Mouse (Mus musculus) kidney, embryonic 14.5 days (tissue): ENCODE data around the gene Lamb2. TPM values are rescaled to one million over a fixed set of nuclear protein-coding genes. Genes with fewer than 3 reads are reported as not detected.
A peak's percentile ranks its signal among the peaks of the same experiment; 100 is the strongest.

Source experiments
- ATAC-seq: fragments of 200-750 bp; cut with Nextera tagmentation; 2 replicates; pipeline ENCODE4 v1.8.0; 2017; ENCODE audit warnings: moderate number of reproducible peaks, mild to moderate bottlenecking, moderate TSS enrichment, moderate library complexity; ENCODE audit not compliant: low FRiP score, low TSS enrichment
- H3K27ac ChIP-seq: fragments of 300-500 bp; sonication (generic); 2 replicates; pipeline ENCODE4 v1.5.1; 2014; ENCODE audit warnings: low read depth, mild to moderate bottlenecking, low read length, moderate library complexity, mixed read lengths
- H3K27me3 ChIP-seq: fragments of 300-500 bp; sonication (generic); 2 replicates; pipeline ENCODE4 v1.6.1; 2014; ENCODE audit warnings: mild to moderate bottlenecking, low read length; ENCODE audit not compliant: control insufficient read depth, insufficient read depth
- H3K36me3 ChIP-seq: fragments of 300-500 bp; sonication (generic); 2 replicates; pipeline ENCODE4 v1.6.1; 2014; ENCODE audit warnings: low read length, mixed read lengths; ENCODE audit not compliant: control insufficient read depth, insufficient read depth
- H3K4me1 ChIP-seq: fragments of 300-500 bp; sonication (generic); 2 replicates; pipeline ENCODE4 v1.6.1; 2014; ENCODE audit warnings: low read length, mixed read lengths; ENCODE audit not compliant: control insufficient read depth, insufficient read depth
- H3K4me2 ChIP-seq: fragments of 300-500 bp; sonication (generic); replicated peaks from 2 replicates; pipeline ENCODE4 v1.6.1; 2014; ENCODE audit warnings: low read depth, mild to moderate bottlenecking, low read length
- H3K4me3 ChIP-seq: fragments of 300-500 bp; sonication (generic); 2 replicates; pipeline ENCODE4 v1.5.1; 2014; ENCODE audit warnings: mild to moderate bottlenecking, low read length
- H3K9ac ChIP-seq: fragments of 300-500 bp; sonication (generic); 2 replicates; pipeline ENCODE4 v1.6.1; 2014; ENCODE audit warnings: low read depth, mild to moderate bottlenecking, low read length, moderate library complexity
- H3K9me3 ChIP-seq: fragments of 300-500 bp; sonication (generic); 2 replicates; pipeline ENCODE4 v1.6.1; 2016; ENCODE audit warnings: low read length; ENCODE audit not compliant: control insufficient read depth
- WGBS: fragments of 180-500 bp; shearing (Covaris S2); extraction: QIAGEN DNeasy Blood & Tissue Kit; methylation state at CpG from one replicate; pipeline ENCODE4 v1.1.7; 2014; 5-methylcytosine and 5-hydroxymethylcytosine counted together
- polyA plus RNA-seq: library from polyadenylated mRNA; unstranded; fragments of >200 nt; fragmentation: Nextera tagmentation; extraction: Ambion mirVana; gene quantifications from 2 replicates; pipeline ENCODE4 v1.2.1, GENCODE M21; 2014

Gene Lamb2
- polyA plus RNA-seq, 1 experiment from 2014 or later: 31.9 TPM

GRCm38 (mm10) chr9:108469845-108470244 is 9.7 kb upstream of the Lamb2 start:
- Histone ChIP-seq H3K27ac (no peak overlapping the region), H3K9me3 (peaks cover 3% of the 10 kb centered on the region; the same call in 1 of the 2 replicates), H3K9ac (no peak overlapping the region), H3K4me1 (no peaks in the 10 kb centered on the region), H3K4me3 (no peak overlapping the region), H3K36me3 (peaks cover 17% of the 10 kb centered on the region), H3K4me2 (no peak overlapping the region), H3K27me3 (no peaks in the 10 kb centered on the region)
- 60% methylated on average over 4 of the region's 4 CpGs for WGBS
- no peak for ATAC-seq

DNA sequence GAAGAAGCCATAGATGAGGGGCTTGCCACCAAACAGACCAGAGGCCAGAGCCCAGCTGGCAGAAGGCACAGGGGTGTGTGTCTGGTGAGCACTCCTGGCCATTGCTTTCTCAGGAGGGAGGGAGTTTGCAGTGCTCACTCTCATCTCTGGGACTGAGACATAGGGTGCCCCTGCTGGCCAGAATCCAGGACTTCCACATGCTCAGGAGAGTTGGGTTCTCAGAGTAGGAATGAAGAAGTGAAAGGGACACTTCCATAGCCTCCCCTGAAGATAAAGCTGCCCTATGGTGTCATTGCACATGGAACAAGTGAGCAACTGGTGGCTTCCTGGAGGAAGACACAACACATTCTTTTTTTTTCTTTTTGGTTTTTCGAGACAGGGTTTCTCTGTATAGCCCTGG is 5.0 kb upstream of the Lamb2 start:
- Histone ChIP-seq H3K36me3 (no peaks in the 10 kb centered on the region), H3K9ac (no peak overlapping the region), H3K9me3 (no peaks in the 10 kb centered on the region), H3K4me2 (no peak overlapping the region), H3K4me1 (peaks cover 6% of the 10 kb centered on the region), H3K27ac (no peak overlapping the region), H3K4me3 (no peak overlapping the region), H3K27me3 (no peaks in the 10 kb centered on the region)
- no peak for ATAC-seq
- WGBS: 55% methylated on average over 1 of the region's 1 CpGs

- H3K36me3 ChIP-seq: peaks cover 25% of the 10 kb centered on the region
- peak; percentile 82 for ATAC-seq
- no peaks in the 10 kb centered on the region for H3K27me3 ChIP-seq
- peak overlapping the region; percentile 52; the same call in 1 of the 2 replicates for H3K9ac ChIP-seq
- 1% methylated on average over 20 of the region's 20 CpGs for WGBS
- peak overlapping the region; percentile 53 for H3K4me2 ChIP-seq
- no peaks in the 10 kb centered on the region for H3K9me3 ChIP-seq
- H3K4me1 ChIP-seq: peaks cover 17% of the 10 kb centered on the region
- peak overlapping the region; percentile 41 for H3K4me3 ChIP-seq
- peak overlapping the region; percentile 92 for H3K27ac ChIP-seq
Observed at GRCm38 (mm10) chr9:108478638-108479156, 839 bp upstream of the Lamb2 start.

DNA sequence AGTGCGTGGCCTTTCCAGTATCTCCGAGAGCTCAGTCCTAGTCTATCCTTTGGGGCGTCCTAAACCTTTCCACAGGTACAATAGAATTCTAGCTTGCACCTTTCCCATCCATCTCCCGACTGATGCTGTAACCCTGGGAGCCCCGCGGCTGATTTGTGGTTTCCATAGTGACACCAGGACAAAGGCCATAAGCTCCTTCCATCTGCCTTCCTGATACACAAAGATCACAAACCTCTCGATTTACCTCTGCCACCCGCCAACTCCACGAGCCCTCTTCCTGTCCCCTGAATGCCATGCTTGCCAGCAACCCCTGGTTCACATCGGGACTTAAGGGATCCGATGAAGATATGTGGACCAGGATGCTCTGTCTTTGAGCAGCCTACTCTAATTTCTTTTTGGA is 295 bp upstream of the Lamb2 start:
- H3K4me3 ChIP-seq: peak overlapping the region; percentile 41; the same call in 1 of the 2 replicates
- peaks cover 17% of the 10 kb centered on the region for H3K4me1 ChIP-seq
- 36% methylated on average over 11 of the region's 11 CpGs for WGBS
- H3K27ac ChIP-seq: peak overlapping the region; percentile 92
- no peak; the same call in 1 of the 2 replicates for ATAC-seq
- H3K36me3 ChIP-seq: peaks cover 30% of the 10 kb centered on the region
- H3K27me3 ChIP-seq: no peaks in the 10 kb centered on the region
- H3K9me3 ChIP-seq: no peaks in the 10 kb centered on the region
- H3K4me2 ChIP-seq: peak overlapping the region; percentile 53
- no peak overlapping the region for H3K9ac ChIP-seq

DNA sequence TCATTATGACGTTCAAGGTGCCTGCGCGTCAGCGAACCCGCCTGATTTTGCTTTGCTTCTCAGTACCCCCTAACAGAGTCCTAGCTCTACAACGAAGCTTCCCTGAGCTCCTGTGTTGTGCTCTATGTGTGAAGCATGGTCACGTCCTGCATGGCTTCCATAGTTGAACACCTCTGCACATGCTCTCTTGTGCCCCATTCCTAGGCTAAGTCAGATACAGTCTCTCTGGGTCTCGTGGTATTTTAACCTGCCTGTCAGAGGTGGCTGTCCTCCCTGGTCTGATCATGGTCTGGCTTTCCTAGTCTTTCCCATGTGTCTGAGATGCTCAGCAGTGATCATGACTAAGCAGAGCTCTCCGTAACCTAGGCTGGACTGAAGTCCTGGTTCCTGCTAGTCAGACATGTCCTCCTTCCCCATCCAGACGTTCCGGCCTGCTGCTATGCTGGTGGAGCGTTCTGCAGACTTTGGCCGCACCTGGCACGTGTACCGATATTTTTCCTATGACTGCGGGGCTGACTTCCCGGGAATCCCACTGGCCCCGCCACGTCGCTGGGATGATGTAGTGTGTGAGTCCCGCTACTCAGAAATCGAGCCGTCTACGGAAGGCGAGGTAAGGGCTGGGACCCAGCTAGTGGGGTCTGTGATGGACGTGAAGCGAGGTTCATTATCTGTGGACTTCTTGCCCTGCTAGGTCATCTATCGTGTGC is 1.4 kb downstream of the Lamb2 start:
- no peaks in the 10 kb centered on the region for H3K27me3 ChIP-seq
- 89% methylated on average over 28 of the region's 28 CpGs for WGBS
- peak overlapping the region; percentile 84 for H3K4me2 ChIP-seq
- peaks cover 17% of the 10 kb centered on the region for H3K4me1 ChIP-seq
- no peak for ATAC-seq
- peaks cover 46% of the 10 kb centered on the region for H3K36me3 ChIP-seq
- H3K9ac ChIP-seq: no peak overlapping the region
- no peaks in the 10 kb centered on the region for H3K9me3 ChIP-seq
- H3K27ac ChIP-seq: no peak overlapping the region
- H3K4me3 ChIP-seq: peak overlapping the region; percentile 55; the same call in 1 of the 2 replicates

- Histone ChIP-seq H3K4me3 (no peak overlapping the region), H3K9me3 (no peaks in the 10 kb centered on the region), H3K36me3 (peaks cover 53% of the 10 kb centered on the region), H3K4me2 (no peak overlapping the region), H3K9ac (no peak overlapping the region), H3K27ac (no peak overlapping the region), H3K27me3 (no peaks in the 10 kb centered on the region), H3K4me1 (peaks cover 17% of the 10 kb centered on the region)
- WGBS: 92% methylated on average over 19 of the region's 19 CpGs
- no peak for ATAC-seq
Observed at GRCm38 (mm10) chr9:108481520-108482210, 2.1 kb downstream of the Lamb2 start.

DNA sequence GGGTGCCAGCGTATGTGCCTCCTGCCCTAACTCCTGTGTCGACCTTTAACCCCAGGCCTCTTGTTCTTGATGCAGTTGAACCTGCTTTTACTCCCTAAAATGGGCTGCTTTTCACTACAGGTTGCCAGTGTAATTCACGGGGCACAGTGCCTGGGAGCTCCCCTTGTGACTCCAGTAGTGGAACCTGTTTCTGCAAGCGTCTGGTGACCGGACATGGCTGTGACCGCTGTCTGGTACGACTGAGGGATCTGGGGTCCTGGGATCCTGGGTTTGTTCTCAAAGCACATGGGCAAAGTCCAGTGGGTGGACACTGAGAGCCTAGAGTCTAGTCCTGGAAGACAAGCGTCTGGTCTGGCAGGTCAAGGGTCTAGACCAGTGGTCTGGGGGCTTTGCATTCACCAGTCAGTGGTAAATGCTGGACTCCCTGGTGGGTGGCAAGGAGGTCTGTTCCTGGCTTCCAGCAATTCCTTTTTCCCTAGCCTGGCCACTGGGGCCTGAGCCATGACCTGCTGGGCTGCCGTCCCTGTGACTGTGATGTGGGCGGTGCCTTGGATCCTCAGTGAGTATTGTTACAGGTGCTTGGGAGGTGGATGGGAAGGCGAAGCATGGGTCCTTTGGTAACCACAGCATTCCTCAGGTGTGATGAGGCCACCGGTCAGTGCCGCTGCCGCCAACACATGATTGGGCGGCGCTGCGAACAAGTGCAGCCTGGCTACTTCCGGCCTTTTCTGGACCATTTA is 3.7 kb downstream of the Lamb2 start:
- no peak overlapping the region for H3K9ac ChIP-seq
- H3K36me3 ChIP-seq: peaks cover 68% of the 10 kb centered on the region
- no peak for ATAC-seq
- H3K27me3 ChIP-seq: no peaks in the 10 kb centered on the region
- H3K4me1 ChIP-seq: peaks cover 17% of the 10 kb centered on the region
- H3K4me2 ChIP-seq: no peak overlapping the region
- no peak overlapping the region for H3K4me3 ChIP-seq
- H3K9me3 ChIP-seq: no peaks in the 10 kb centered on the region
- H3K27ac ChIP-seq: no peak overlapping the region
- 91% methylated on average over 18 of the region's 18 CpGs for WGBS

DNA sequence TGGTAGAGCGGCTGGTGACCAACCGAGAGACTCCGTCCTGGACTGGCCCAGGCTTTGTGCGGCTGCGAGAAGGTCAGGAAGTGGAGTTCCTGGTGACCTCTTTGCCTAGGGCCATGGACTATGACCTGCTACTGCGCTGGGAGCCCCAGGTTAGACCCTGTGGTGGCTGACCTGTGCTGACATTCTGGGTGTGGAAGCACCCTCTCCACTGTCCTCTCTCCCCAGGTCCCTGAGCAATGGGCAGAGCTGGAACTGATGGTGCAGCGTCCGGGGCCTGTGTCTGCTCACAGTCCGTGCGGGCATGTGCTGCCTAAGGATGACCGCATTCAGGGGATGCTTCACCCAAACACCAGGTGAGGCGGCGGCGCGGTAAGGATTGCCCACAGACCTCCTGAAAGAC is 4.5 kb downstream of the Lamb2 start:
- peaks cover 15% of the 10 kb centered on the region for H3K4me1 ChIP-seq
- no peak for ATAC-seq
- no peaks in the 10 kb centered on the region for H3K27me3 ChIP-seq
- 97% methylated on average over 15 of the region's 15 CpGs for WGBS
- H3K4me3 ChIP-seq: no peak overlapping the region
- peaks cover 76% of the 10 kb centered on the region for H3K36me3 ChIP-seq
- no peak overlapping the region for H3K27ac ChIP-seq
- H3K4me2 ChIP-seq: no peak overlapping the region
- no peaks in the 10 kb centered on the region for H3K9me3 ChIP-seq
- no peak overlapping the region for H3K9ac ChIP-seq
